Mouse (Mus musculus): Measurements from ENCODE around the gene Gba.
A peak's percentile ranks its signal among the peaks of the same experiment; 100 is the strongest.

DNA sequence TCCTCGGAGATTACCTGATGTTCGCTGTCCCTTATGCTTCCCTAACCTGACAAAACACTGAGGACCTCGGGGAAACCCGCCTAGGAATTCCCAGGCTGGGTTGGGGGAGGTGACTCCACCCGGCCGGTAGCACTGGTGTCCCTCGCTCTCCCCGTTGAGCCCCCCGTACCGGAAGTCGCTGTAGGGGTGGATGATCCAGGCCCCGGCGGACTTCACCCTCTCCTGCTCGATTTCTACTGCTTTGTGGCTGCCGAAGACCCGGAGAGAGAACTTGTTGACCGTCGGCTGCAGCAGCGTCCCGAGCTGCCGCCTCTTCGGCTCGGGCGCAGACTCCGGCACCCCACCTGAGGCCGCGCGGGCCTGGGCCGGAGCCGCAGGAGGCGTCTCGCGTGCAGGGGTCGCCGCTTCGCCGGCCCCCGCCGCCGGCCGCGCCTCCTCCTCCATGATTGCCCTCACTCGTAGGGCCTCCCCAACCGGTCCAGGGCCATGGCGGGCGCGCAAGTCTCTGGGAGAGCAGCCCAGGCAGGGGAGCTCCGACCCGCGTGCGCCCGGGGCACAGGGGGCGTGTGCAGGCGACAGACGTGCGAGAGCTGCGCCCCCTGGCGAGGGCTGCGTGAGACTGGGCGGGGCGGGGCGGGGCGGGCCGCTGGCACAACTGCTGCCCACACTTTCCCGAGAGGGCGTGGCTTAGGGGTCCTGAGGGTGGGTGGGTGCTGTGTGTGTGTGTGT is 42.9 kb upstream of the Gba start, which contains the start of gene Hcn3:
- TF ChIP-seq CTCF (IDR thresholded peaks at IDR 0.05; ENCODE audit: borderline replicate concordance, insufficient read depth, low read depth, low read length) = peak; percentile 35; the same call in 1 of the 2 replicates
- no peak for TF ChIP-seq POLR2A (IDR thresholded peaks at IDR 0.05; ENCODE audit: borderline replicate concordance, insufficient read depth, low read length)

All from cerebellum, adult 2 months (tissue).